Mouse (Mus musculus): ENCODE results near the gene Zfp960.
"Not testable (repeated sequence)": the region's sequence is repeated elsewhere in the genome, so short reads cannot be mapped to it uniquely, and the experiment has no call there.

Gene Zfp960

DNA sequence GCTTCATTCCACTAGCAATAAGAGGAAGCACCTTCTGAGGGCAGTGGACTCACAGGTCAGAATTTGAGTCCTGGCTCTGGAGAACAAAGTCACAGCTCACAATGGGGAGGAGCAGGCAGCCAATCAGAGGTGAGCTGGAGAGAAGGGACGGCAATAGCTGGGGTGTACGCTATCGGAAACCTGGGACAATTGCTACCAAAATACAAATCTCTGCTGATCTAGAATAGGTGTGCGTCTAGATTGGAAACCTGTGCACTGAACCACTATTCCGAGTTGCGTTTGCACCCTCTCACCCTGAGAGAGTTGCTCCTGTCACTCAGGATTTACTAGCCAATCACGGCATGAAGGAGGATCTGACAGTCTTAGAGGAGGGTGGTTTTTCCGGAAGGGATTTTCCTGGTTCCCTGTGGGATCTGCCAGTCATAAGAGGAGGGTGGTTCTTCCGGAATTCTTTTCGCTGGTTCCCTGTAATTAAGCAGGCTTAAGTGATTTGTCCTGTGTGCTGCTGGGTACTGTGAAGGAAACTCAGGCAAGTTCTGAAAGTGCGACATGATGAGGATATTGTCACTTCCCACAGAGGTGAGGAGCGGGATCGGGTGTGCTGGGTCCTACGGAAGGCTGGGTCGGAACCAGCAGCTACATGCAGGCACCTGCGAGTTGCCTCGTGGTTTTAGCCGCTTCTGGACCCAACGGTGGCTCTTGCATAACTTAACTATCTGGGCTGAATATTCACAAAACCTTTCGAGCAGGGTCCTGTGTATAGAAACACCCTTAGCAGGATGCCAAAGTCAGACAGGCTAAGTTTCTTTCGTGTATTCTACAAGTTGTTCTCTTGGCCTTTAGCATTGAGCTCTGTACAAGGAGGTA lies at the start of gene Zfp960:
Gene Zfp960, plus strand, starts transcription at position 486 of the 867 bp plus-strand sequence.
- peak; percentile 87 to 90 for DNase-seq (ENCODE audit: low spot score in 2 of 2)

DNA sequence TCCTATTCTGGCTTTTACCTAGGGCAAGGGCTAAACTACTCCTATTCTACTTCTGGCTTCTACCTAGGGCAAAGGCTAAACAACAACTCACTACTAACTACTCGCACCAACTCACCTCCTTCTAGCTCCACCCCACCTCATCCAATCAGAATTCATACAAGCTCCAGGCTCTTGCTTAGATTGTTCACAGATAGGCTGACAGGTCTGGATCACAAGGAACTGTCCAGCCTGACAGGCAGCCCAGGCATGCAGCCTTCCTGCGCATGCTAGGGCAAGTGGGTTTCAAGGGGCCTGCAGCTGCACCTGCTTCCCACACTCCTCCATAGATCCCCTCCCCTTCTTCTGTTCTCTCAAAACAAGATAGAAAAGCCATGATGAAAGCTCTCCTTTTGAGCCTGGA lies 45.8 kb upstream of the Zfp960 start:
- not testable (repeated sequence) for DNase-seq (ENCODE audit: low spot score in 2 of 2)

DNA sequence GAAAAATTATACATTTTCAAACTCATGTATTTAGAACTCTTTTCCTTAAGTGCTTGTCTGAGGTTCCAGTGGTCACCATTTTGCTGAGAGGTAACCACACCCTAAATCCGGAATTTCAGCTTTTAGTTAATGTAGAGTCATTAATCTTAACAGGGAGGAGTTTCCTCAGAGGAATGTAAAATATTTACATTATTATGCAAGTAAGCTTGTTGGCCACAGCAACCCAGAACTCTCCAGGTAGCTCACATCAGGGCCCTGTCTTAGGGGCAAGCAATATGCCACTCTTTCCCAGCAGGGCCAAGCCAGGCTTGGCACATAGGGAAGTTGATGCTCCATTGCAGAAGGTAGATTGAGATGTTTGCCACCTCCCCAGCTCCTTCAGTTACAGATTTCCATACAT lies 4.3 kb upstream of the Zfp960 start:
- not testable (repeated sequence) for DNase-seq (ENCODE audit: low spot score in 2 of 2)

DNA sequence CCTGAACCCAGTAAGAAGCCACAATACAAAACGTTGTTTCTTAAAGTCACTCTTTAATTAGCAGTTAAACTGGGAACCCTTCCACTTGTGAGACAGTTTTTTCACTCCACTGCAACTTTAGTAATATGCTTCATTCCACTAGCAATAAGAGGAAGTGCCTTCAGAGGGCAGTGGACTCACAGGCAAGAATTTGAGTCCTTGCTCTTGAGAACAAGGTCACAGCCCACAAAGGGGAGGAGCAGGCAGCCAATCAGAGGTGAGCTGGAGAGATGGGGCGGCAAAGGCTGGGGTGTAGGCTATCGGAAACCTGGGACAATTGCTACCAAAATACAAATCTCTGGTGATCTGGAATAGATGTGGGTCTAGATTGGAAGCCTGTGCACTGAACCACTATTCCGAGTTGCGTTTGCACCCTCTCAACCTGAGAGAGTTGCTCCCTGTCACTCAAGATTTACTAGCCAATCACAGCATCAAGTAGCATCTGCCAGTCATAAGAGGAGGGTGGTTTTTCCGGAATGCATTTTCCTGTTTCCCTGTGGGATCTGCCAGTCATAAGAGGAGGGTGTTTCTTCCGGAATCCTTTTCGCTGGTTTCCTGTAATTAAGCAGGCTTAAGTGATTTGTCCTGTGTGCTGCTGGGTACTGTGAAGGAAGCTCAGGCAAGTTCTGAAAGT lies 57.1 kb downstream of the Zfp960 start, which contains the start of gene Zfp97:
Gene Zfp97, plus strand, starts transcription at position 586 of the 673 bp plus-strand sequence.
- not testable (repeated sequence) for DNase-seq (ENCODE audit: low spot score in 2 of 2)

Measured in left cerebral cortex, adult 9 months (tissue).